Mouse (Mus musculus) kidney, adult 2 months (tissue): ENCODE data around the gene Rab8b.

Experiments used
- CTCF ChIP-seq: fragments of 200-500 bp; conservative IDR thresholded peaks from 2 replicates; pipeline ENCODE4 v1.5.1; 2011; ENCODE audit warnings: low read depth, mild to moderate bottlenecking, control low read depth, low read length, moderate library complexity, mixed read lengths; ENCODE audit not compliant: insufficient read depth, insufficient read length
- POLR2A ChIP-seq: fragments of 200-500 bp; IDR thresholded peaks from one replicate; pipeline ENCODE4 v1.6.1; 2011; ENCODE audit warnings: low read depth, low read length, control low read depth

GRCm38 (mm10) chr9:66899072-66899471 lies 20.4 kb downstream of the Rab8b start:
- TF ChIP-seq POLR2A: no peak
- TF ChIP-seq CTCF: no peak
